ENCODE assay signal across 9 mouse cellular contexts in genomic region chr6:122633411-122633810, GRCm38 (mm10). TPM values are rescaled to one million over a fixed set of nuclear protein-coding genes. Genes with fewer than 3 reads are reported as not detected.
DNase-seq lines count a peak whose midpoint lies in the region; ATAC-seq and TF ChIP-seq lines count a peak whose summit lies in the region.
"Had no signal": no experiment of that assay in that cellular context is flagged by ENCODE, and none has a peak within 500 bp of the region (broad histone marks: within the 10 kb centered on the region; RNA-seq: fewer than 3 reads in every experiment).

No protein-coding gene starts in this region.

- H3K79me2 ChIP-seq in liver, adult 2 months (ENCODE audit: control insufficient read depth, insufficient read depth, low read length), result no peaks in the 10 kb centered on the region

- peak; percentile 38; the same call in 1 of the 2 replicates for TF ChIP-seq CTCF in brain, embryonic 14.5 days (IDR thresholded peaks at IDR 0.05; ENCODE audit: borderline replicate concordance, extremely low read depth, insufficient read depth, insufficient read length)
- TF ChIP-seq CTCF in liver, adult 2 months (IDR thresholded peaks at IDR 0.05; ENCODE audit: low read depth, low read length), result peak; percentile 74

- TF ChIP-seq POLR2A in brain, embryonic 14.5 days (IDR thresholded peaks at IDR 0.05; ENCODE audit: borderline replicate concordance, extremely low read depth, insufficient read depth, insufficient read length, poor library complexity, severe bottlenecking), result no peak
- no peak for TF ChIP-seq POLR2A in liver, adult 2 months (IDR thresholded peaks at IDR 0.05; ENCODE audit: extremely low read depth, insufficient read depth, low read length)

- no peak overlapping the region for H3K27ac ChIP-seq in heart, embryonic 11.5 days (ENCODE audit: low read depth, low read length)
- H3K27ac ChIP-seq in liver, adult 2 months (replicated peaks; ENCODE audit: insufficient read depth, low read depth, low read length), result no peak overlapping the region
- no peak overlapping the region for H3K27ac ChIP-seq in forebrain, embryonic 16.5 days (ENCODE audit: low read length)

- H3K9me3 ChIP-seq in heart, embryonic 11.5 days (replicated peaks; ENCODE audit: control insufficient read depth, low read length), result no peaks in the 10 kb centered on the region
- H3K9me3 ChIP-seq in forebrain, embryonic 16.5 days (ENCODE audit: control insufficient read depth, low read length), result no peaks in the 10 kb centered on the region

- H3K36me3 ChIP-seq in heart, embryonic 11.5 days (ENCODE audit: control insufficient read depth, insufficient read depth, low read length), result no peaks in the 10 kb centered on the region
- no peaks in the 10 kb centered on the region for H3K36me3 ChIP-seq in liver, adult 2 months (ENCODE audit: control insufficient read depth, insufficient read depth, low read length)
- no peaks in the 10 kb centered on the region for H3K36me3 ChIP-seq in forebrain, embryonic 16.5 days (ENCODE audit: control insufficient read depth, insufficient read depth)

- H3K9ac ChIP-seq in heart, embryonic 11.5 days (ENCODE audit: low read depth, low read length), result no peak overlapping the region
- H3K9ac ChIP-seq in liver, adult 2 months (ENCODE audit: low read depth, low read length), result no peak overlapping the region
- no peak overlapping the region for H3K9ac ChIP-seq in forebrain, embryonic 16.5 days (replicated peaks; ENCODE audit: low read depth, low read length)

- H3K4me1 ChIP-seq in heart, embryonic 11.5 days (ENCODE audit: control insufficient read depth, insufficient read depth, low read length), result no peaks in the 10 kb centered on the region
- H3K4me1 ChIP-seq in liver, adult 2 months (ENCODE audit: control insufficient read depth, insufficient read depth, low read length), result peaks cover 2% of the 10 kb centered on the region
- H3K4me1 ChIP-seq in forebrain, embryonic 16.5 days (replicated peaks; ENCODE audit: control insufficient read depth, insufficient read depth, low read length), result no peaks in the 10 kb centered on the region

- H3K4me3 ChIP-seq in heart, embryonic 11.5 days (ENCODE audit: low read depth, low read length), result no peak overlapping the region
- H3K4me3 ChIP-seq in liver, adult 2 months (ENCODE audit: insufficient read depth, low read depth, low read length), result no peak overlapping the region
- no peak overlapping the region for H3K4me3 ChIP-seq in forebrain, embryonic 16.5 days (replicated peaks; ENCODE audit: low read length)

- DNase-seq in heart, adult 11 months, result peak; percentile 92
- peak; percentile 84 for DNase-seq in A20 (ENCODE audit: low read depth, low spot score)
- DNase-seq in brain, embryonic 14.5 days (ENCODE audit: low read depth), result no peak
- DNase-seq in liver, adult 2 months (ENCODE audit: extremely low read depth, low read depth, low spot score), result peak; percentile 41
- peak; percentile 32 for DNase-seq in thymus, postnatal 14 days
- DNase-seq in left cerebral cortex, adult 8-10 months (ENCODE audit: low spot score in 2 of 2), result no peak

- no peak for ATAC-seq in heart, embryonic 11.5 days (replicated peaks; ENCODE audit: insufficient number of reproducible peaks, low FRiP score, low TSS enrichment)
- ATAC-seq in forebrain, embryonic 16.5 days, result no peak

- WGBS in heart, embryonic 11.5 days (ENCODE audit: insufficient replicate concordance), result 35% methylated on average over 9 of the region's 9 CpGs
- 31% methylated on average over 9 of the region's 9 CpGs for WGBS in liver, adult 2 months
- WGBS in forebrain, embryonic 16.5 days, result 59% methylated on average over 9 of the region's 9 CpGs

- H3K4me2 ChIP-seq in heart, embryonic 11.5 days, result no peak overlapping the region
- no peak overlapping the region for H3K4me2 ChIP-seq in forebrain, embryonic 16.5 days (ENCODE audit: low read length)

- H3K27me3 ChIP-seq in heart, embryonic 11.5 days (ENCODE audit: control insufficient read depth, insufficient read depth, low read length), result peaks cover 2% of the 10 kb centered on the region; the same call in 1 of the 2 replicates
- H3K27me3 ChIP-seq in liver, adult 2 months (ENCODE audit: control insufficient read depth, insufficient read depth, low read length), result no peaks in the 10 kb centered on the region
- H3K27me3 ChIP-seq in forebrain, embryonic 16.5 days (replicated peaks; ENCODE audit: control insufficient read depth, insufficient read depth, low read length), result no peaks in the 10 kb centered on the region

RNA-seq across cellular contexts. Expression of gene Dppa3, which starts 7.2 kb away (rescaled TPM):
- not detected in 2 replicates for polyA plus RNA-seq in heart, embryonic 11.5 days (2014; fragmentation: Nextera tagmentation; extraction: Ambion mirVana)
- polyA plus RNA-seq in brain, embryonic 14.5 days (2012; rRNA removed), result not detected in 2 replicates
- not detected in 2 replicates for total RNA-seq in liver, adult 2 months (2014; rRNA removed)
- polyA plus RNA-seq in liver, adult 2 months (2012; rRNA removed), result not detected in 2 replicates
- not detected in 2 replicates for polyA plus RNA-seq in forebrain, embryonic 16.5 days (2015; fragmentation: Nextera tagmentation; extraction: Ambion mirVana)
- not detected for total RNA-seq in left cerebral cortex, adult 8-10 months (2022)
- total RNA-seq: layer of hippocampus, adult 18-20 months had no signal

RNA-seq across cellular contexts. Expression of gene Gdf3, which starts 23.5 kb away (rescaled TPM):
- 0.17 and 0.56 TPM in 2 replicates for polyA plus RNA-seq in heart, embryonic 11.5 days (2014; fragmentation: Nextera tagmentation; extraction: Ambion mirVana)
- not detected in 2 replicates for polyA plus RNA-seq in brain, embryonic 14.5 days (2012; rRNA removed)
- not detected in 2 replicates for total RNA-seq in liver, adult 2 months (2014; rRNA removed)
- 0.05 TPM in 1 of 2 replicates, not detected in the other for polyA plus RNA-seq in liver, adult 2 months (2012; rRNA removed)
- polyA plus RNA-seq in forebrain, embryonic 16.5 days (2015; fragmentation: Nextera tagmentation; extraction: Ambion mirVana), result not detected in 2 replicates
- not detected for total RNA-seq in left cerebral cortex, adult 8-10 months (2022)
- total RNA-seq: layer of hippocampus, adult 18-20 months had no signal

RNA-seq across cellular contexts. Expression of gene Apobec1, which starts 31.2 kb away (rescaled TPM):
- polyA plus RNA-seq in heart, embryonic 11.5 days (2014; fragmentation: Nextera tagmentation; extraction: Ambion mirVana), result 0.97 and 2.4 TPM in 2 replicates
- polyA plus RNA-seq in brain, embryonic 14.5 days (2012; rRNA removed), result 1.9 and 3.5 TPM in 2 replicates
- 17.3 and 21.9 TPM in 2 replicates for total RNA-seq in liver, adult 2 months (2014; rRNA removed)
- 16.3 and 18.2 TPM in 2 replicates for polyA plus RNA-seq in liver, adult 2 months (2012; rRNA removed)
- 4.4 and 4.9 TPM in 2 replicates for polyA plus RNA-seq in forebrain, embryonic 16.5 days (2015; fragmentation: Nextera tagmentation; extraction: Ambion mirVana)
- 1 to 10 TPM; 1.5 to 3.5 (median 2.6) TPM for total RNA-seq in left cerebral cortex, adult 8-10 months (2022)

Comparison
In these comparisons a context has a peak if more than half of its experiments do, and no peak if none do; other contexts are left out.
1. DNase-seq: peak in heart, adult 11 months (single experiment), A20 (single experiment), liver, adult 2 months (single experiment) and thymus, postnatal 14 days (single experiment); none in brain, embryonic 14.5 days (single experiment) and left cerebral cortex, adult 8-10 months (0 of 2).